Mouse (Mus musculus): ENCODE results near the gene Shox2. TPM values are rescaled to one million over a fixed set of nuclear protein-coding genes. Genes with fewer than 3 reads are reported as not detected.

Shox2 gene
- 0.08 TPM in 1 of 2 replicates, not detected in the other for polyA plus RNA-seq (2012)

DNA sequence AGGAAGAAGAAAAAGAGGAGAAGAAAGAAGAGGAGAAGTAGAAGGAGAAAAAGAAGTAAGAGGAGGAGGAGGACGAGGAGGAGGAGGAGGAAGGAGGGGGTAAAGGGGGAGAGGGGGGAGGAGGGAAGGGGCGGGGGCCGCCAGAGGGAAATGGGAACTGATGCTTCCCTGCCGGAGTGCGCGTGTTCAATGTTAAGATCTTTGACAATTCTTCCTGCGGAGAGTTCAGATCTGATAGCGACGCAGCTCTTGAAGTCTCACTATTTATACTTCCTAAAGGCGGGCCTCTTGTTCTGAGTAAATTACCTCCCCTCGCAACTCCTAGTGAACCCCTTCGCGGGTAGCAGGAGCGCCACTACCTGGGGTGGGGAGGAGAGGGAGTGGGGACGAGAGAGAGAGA is at the start of gene Shox2:
Gene Shox2, minus strand, starts transcription at position 66 of the 400 bp plus-strand sequence.

DNA sequence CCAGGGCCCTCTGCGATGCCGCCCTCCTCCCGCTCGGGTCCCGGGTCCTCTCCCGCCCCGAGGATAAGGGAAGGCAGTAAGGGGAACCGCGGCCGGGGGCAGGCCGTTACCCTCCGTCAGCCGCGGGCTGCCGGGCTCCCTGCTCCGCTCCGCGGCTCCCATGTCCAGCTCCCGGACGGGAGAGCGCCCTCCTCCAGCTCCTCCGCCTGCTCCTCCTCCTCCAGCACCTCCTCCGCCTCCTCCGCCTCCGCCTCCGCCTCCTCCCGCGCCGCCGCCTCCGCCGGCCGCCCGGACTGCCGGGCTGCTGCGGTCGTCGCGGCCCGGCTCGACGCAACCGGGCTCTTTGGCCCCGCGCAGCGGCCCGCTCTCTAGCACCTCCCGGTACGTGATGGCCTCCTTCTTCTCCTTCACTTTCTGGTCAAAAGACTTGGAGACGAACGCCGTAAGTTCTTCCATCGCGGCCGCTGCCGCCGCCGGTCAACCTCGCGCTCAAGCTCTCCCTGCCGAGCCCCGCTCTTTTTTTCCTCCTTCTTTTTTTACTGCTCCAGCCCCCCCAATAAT is 390 bp downstream of the Shox2 start, which contains the start of gene Rsrc1:
Gene Rsrc1, plus strand, starts transcription at position 290 of the 561 bp plus-strand sequence.

Other genes with a start within 250 kb of the Shox2 start
- 19.4 and 27.5 TPM in 2 replicates for gene Rsrc1, start 381 bp downstream of the Shox2 start, polyA plus RNA-seq (2012)

Data from megakaryocyte-erythroid progenitor cell, adult 5 weeks (primary cell).